Mouse (Mus musculus): ENCODE data around the gene Glipr1l2. TPM values are rescaled to one million over a fixed set of nuclear protein-coding genes. Genes with fewer than 3 reads are reported as not detected.

The Glipr1l2 gene
- total and polyA plus RNA-seq, 2 experiments from 2014 or later: not detected

DNA sequence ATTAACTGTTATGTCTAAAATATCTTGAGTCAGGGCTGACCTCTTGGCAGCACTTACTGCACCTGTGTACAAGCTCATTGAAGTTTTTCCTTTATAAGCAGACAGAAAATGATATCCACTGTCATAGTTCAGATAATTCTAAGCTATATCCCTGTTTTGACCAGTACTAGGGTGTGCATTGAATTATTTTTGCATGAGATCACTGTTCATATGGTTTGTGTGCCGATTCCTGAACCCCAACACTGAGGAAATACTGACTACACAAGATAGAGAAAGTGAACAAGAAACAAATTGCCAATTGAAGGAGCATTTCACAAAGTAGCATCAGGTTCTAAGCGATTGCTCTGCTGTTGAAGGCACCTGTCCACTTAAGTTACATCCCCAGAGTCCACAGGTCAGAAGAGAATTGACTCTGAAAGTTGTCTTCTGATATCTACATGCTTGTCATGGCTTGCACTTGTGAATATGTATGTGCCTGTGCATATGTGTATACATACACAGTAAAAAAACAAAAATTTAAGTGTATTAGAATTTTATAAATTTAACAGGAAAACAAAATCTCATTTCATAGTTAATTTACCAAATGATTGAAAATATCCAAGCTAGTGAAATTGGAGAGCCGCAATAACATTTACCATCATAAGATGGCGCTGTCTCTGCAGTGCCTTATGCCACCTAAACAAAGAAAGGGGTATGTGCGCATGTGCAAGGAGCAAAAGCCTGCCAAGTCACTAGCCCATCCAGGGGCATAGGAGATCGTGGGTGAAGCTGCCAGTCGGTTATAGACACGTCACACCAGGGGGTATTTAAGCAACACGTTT is 55.1 kb downstream of the Glipr1l2 start:
- TF ChIP-seq EP300 (IDR thresholded peaks at IDR 0.05; ENCODE audit: low read depth) (no peak), CTCF (IDR thresholded peaks at IDR 0.05; ENCODE audit: low read depth) (peak; percentile 61)
- Histone ChIP-seq H3K9me3 (replicated peaks; ENCODE audit: control insufficient read depth, low read length) (no peaks in the 10 kb centered on the region), H3K9ac (replicated peaks; ENCODE audit: low read depth, low read length) (no peak overlapping the region), H3K4me1 (ENCODE audit: control insufficient read depth, insufficient read depth) (no peaks in the 10 kb centered on the region), H3K36me3 (replicated peaks; ENCODE audit: control insufficient read depth, insufficient read depth, low read length) (no peaks in the 10 kb centered on the region), H3K27me3 (ENCODE audit: control insufficient read depth, insufficient read depth, low read length) (no peaks in the 10 kb centered on the region), H3K4me3 (ENCODE audit: low read depth, low read length) (peak overlapping the region; percentile 25), H3K27ac (ENCODE audit: low read depth) (no peak overlapping the region), H3K4me2 (ENCODE audit: low read depth, low read length) (peak overlapping the region; percentile 41)
- no peak for ATAC-seq (ENCODE audit: insufficient read depth, low read depth)
- DNase-seq (ENCODE audit: low spot score): peak; percentile 69
- WGBS: 17% methylated on average over 9 of the region's 9 CpGs

DNA sequence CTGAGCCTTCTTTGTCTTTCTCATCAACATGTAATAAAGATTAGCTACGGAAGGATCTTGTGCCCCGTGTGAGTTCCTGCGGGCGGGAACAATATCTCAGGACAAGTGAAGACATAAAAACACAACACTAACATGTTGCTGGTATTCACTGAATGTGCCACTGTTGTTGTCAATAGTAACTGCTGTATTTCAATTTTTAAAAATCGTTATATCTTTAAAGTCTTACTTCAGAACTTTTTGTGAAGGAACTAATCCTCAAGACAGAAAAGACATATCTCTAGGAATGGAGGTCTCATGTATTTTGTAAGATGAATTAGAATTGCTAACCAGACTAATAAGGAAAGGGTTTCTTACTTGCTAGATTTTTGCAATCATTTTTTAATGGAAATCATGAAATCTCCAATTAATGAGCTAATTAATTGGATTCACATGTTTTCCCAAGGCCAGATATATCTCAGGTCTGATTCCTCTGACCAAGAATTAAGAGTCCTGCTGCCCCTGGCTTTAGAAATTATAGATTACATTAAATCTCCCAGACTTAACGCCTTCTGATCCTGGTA is 55.8 kb downstream of the Glipr1l2 start:
- Histone ChIP-seq H3K4me2 (ENCODE audit: low read depth, low read length) (peak overlapping the region; percentile 41), H3K27ac (ENCODE audit: low read depth) (no peak overlapping the region), H3K4me1 (ENCODE audit: control insufficient read depth, insufficient read depth) (no peaks in the 10 kb centered on the region), H3K9ac (replicated peaks; ENCODE audit: low read depth, low read length) (no peak overlapping the region), H3K36me3 (replicated peaks; ENCODE audit: control insufficient read depth, insufficient read depth, low read length) (no peaks in the 10 kb centered on the region), H3K9me3 (replicated peaks; ENCODE audit: control insufficient read depth, low read length) (no peaks in the 10 kb centered on the region), H3K4me3 (ENCODE audit: low read depth, low read length) (peak overlapping the region; percentile 25), H3K27me3 (ENCODE audit: control insufficient read depth, insufficient read depth, low read length) (no peaks in the 10 kb centered on the region)
- TF ChIP-seq EP300 (IDR thresholded peaks at IDR 0.05; ENCODE audit: low read depth) (no peak), CTCF (IDR thresholded peaks at IDR 0.05; ENCODE audit: low read depth) (no peak)
- WGBS: 32% methylated on average over 6 of the region's 6 CpGs
- ATAC-seq (ENCODE audit: insufficient read depth, low read depth) (no peak), DNase-seq (ENCODE audit: low spot score) (no peak)

DNA sequence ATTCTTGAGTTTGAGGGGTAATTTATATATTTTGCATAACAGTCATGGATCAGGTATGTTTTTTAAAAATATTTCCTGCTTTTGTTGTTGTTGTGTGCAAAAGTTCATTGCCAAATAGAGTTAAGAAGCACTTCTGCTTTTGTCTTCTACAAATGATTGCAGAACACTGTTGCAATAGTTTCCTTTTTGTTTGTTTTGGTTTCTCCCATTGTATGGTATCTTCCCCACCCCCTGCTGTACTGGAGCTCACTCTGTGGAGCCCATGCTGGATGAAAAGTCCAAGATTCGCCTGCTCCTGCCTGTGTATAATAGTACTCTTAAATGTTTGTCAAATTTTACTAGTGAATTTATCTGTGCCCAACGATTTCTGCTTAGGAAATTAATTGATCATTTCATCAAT is 56.7 kb downstream of the Glipr1l2 start:
- Histone ChIP-seq H3K27me3 (ENCODE audit: control insufficient read depth, insufficient read depth, low read length) (no peaks in the 10 kb centered on the region), H3K4me3 (ENCODE audit: low read depth, low read length) (no peak overlapping the region), H3K36me3 (replicated peaks; ENCODE audit: control insufficient read depth, insufficient read depth, low read length) (no peaks in the 10 kb centered on the region), H3K27ac (ENCODE audit: low read depth) (no peak overlapping the region), H3K4me1 (ENCODE audit: control insufficient read depth, insufficient read depth) (no peaks in the 10 kb centered on the region), H3K4me2 (ENCODE audit: low read depth, low read length) (no peak overlapping the region), H3K9ac (replicated peaks; ENCODE audit: low read depth, low read length) (no peak overlapping the region), H3K9me3 (replicated peaks; ENCODE audit: control insufficient read depth, low read length) (no peaks in the 10 kb centered on the region)
- TF ChIP-seq EP300 (IDR thresholded peaks at IDR 0.05; ENCODE audit: low read depth) (no peak), CTCF (IDR thresholded peaks at IDR 0.05; ENCODE audit: low read depth) (no peak)
- 47% methylated on average over 2 of the region's 2 CpGs for WGBS
- ATAC-seq (ENCODE audit: insufficient read depth, low read depth) (no peak), DNase-seq (ENCODE audit: low spot score) (peak; percentile 8)

Other genes with a start within 250 kb of the Glipr1l2 start
- 14.9 and 15.9 TPM in 2 replicates for gene Krr1, start 110.7 kb upstream of the Glipr1l2 start, total RNA-seq (2014; rRNA removed; ENCODE audit: low replicate concordance)
- gene Krr1, start 110.7 kb upstream of the Glipr1l2 start, polyA plus RNA-seq (2015; fragmentation: Nextera tagmentation; extraction: Ambion mirVana): 15.3 and 16.0 TPM in 2 replicates
- gene Glipr1, start 80.7 kb upstream of the Glipr1l2 start, total RNA-seq (2014; rRNA removed; ENCODE audit: low replicate concordance): 1.5 and 7.6 TPM in 2 replicates
- gene Glipr1, start 80.7 kb upstream of the Glipr1l2 start, polyA plus RNA-seq (2015; fragmentation: Nextera tagmentation; extraction: Ambion mirVana): 1.2 and 1.7 TPM in 2 replicates
- gene Glipr1l1, start 23.2 kb upstream of the Glipr1l2 start, total RNA-seq (2014; rRNA removed; ENCODE audit: low replicate concordance): not detected in 2 replicates
- not detected in 2 replicates for gene Glipr1l1, start 23.2 kb upstream of the Glipr1l2 start, polyA plus RNA-seq (2015; fragmentation: Nextera tagmentation; extraction: Ambion mirVana)
- not detected in 2 replicates for gene Glipr1l3, start 77.0 kb downstream of the Glipr1l2 start, total RNA-seq (2014; rRNA removed; ENCODE audit: low replicate concordance)
- gene Glipr1l3, start 77.0 kb downstream of the Glipr1l2 start, polyA plus RNA-seq (2015; fragmentation: Nextera tagmentation; extraction: Ambion mirVana): not detected in 2 replicates
- not detected in 2 replicates for gene Caps2, start 80.3 kb downstream of the Glipr1l2 start, total RNA-seq (2014; rRNA removed; ENCODE audit: low replicate concordance)
- gene Caps2, start 80.3 kb downstream of the Glipr1l2 start, polyA plus RNA-seq (2015; fragmentation: Nextera tagmentation; extraction: Ambion mirVana): 0.04 and 0.07 TPM in 2 replicates
- gene Kcnc2, start 187.8 kb downstream of the Glipr1l2 start, total RNA-seq (2014; rRNA removed; ENCODE audit: low replicate concordance): 1.2 and 3.0 TPM in 2 replicates
- gene Kcnc2, start 187.8 kb downstream of the Glipr1l2 start, polyA plus RNA-seq (2015; fragmentation: Nextera tagmentation; extraction: Ambion mirVana): 1.1 and 1.2 TPM in 2 replicates